Mouse (Mus musculus): ENCODE data around the gene Sdccag8.
A peak's percentile ranks its signal among the peaks of the same experiment; 100 is the strongest.
"Not testable (repeated sequence)": the region's sequence is repeated elsewhere in the genome, so short reads cannot be mapped to it uniquely, and the experiment has no call there.

Gene Sdccag8

GRCm38 (mm10) chr1:176827945-176828485, 13.6 kb downstream of the Sdccag8 start:
- DNase-seq (ENCODE audit: low spot score): no peak

- no peak for DNase-seq (ENCODE audit: low spot score)
Observed at GRCm38 (mm10) chr1:176828666-176829065, 14.2 kb downstream of the Sdccag8 start.

GRCm38 (mm10) chr1:176832071-176832470, 17.6 kb downstream of the Sdccag8 start:
- no peak for DNase-seq (ENCODE audit: low spot score)

GRCm38 (mm10) chr1:176832607-176833006, 18.1 kb downstream of the Sdccag8 start:
- DNase-seq (ENCODE audit: low spot score): no peak

GRCm38 (mm10) chr1:176833257-176833656, 18.8 kb downstream of the Sdccag8 start:
- peak; percentile 54 for DNase-seq (ENCODE audit: low spot score)

GRCm38 (mm10) chr1:176833948-176834347, 19.5 kb downstream of the Sdccag8 start:
- peak; percentile 87 for DNase-seq (ENCODE audit: low spot score)

- no peak for DNase-seq (ENCODE audit: low spot score)
Observed at GRCm38 (mm10) chr1:176834880-176835279, 20.4 kb downstream of the Sdccag8 start.

- DNase-seq (ENCODE audit: low spot score): no peak
Observed at GRCm38 (mm10) chr1:176835501-176836294, 21.2 kb downstream of the Sdccag8 start.

- DNase-seq (ENCODE audit: low spot score): not testable (repeated sequence)
Observed at GRCm38 (mm10) chr1:176836562-176836961, 22.1 kb downstream of the Sdccag8 start.

GRCm38 (mm10) chr1:176845082-176845977, 30.9 kb downstream of the Sdccag8 start:
- DNase-seq (ENCODE audit: low spot score): no peak

- no peak for DNase-seq (ENCODE audit: low spot score)
Observed at GRCm38 (mm10) chr1:176847118-176847859, 32.8 kb downstream of the Sdccag8 start.

GRCm38 (mm10) chr1:176848613-176849290, 34.3 kb downstream of the Sdccag8 start:
- no peak for DNase-seq (ENCODE audit: low spot score)

- peak; percentile 76 for DNase-seq (ENCODE audit: low spot score)
Observed at GRCm38 (mm10) chr1:176849377-176849776, 34.9 kb downstream of the Sdccag8 start.

GRCm38 (mm10) chr1:176851401-176851800, 36.9 kb downstream of the Sdccag8 start:
- DNase-seq (ENCODE audit: low spot score): no peak

GRCm38 (mm10) chr1:176852813-176853590, 38.5 kb downstream of the Sdccag8 start:
- peak; percentile 34 for DNase-seq (ENCODE audit: low spot score)

GRCm38 (mm10) chr1:176861981-176862644, 47.7 kb downstream of the Sdccag8 start:
- DNase-seq (ENCODE audit: low spot score): peak; percentile 94

- no peak for DNase-seq (ENCODE audit: low spot score)
Observed at GRCm38 (mm10) chr1:176870501-176870900, 56.0 kb downstream of the Sdccag8 start.

GRCm38 (mm10) chr1:176871975-176872374, 57.5 kb downstream of the Sdccag8 start:
- DNase-seq (ENCODE audit: low spot score): no peak

- DNase-seq (ENCODE audit: low spot score): no peak
Observed at GRCm38 (mm10) chr1:176873463-176873862, 59.0 kb downstream of the Sdccag8 start.

GRCm38 (mm10) chr1:176874155-176874554, 59.7 kb downstream of the Sdccag8 start:
- no peak for DNase-seq (ENCODE audit: low spot score)
